Mouse (Mus musculus) heart, embryonic 11.5 days (tissue): ENCODE data around the gene Prtg. TPM values are rescaled to one million over a fixed set of nuclear protein-coding genes. Genes with fewer than 3 reads are reported as not detected.

Source experiments
- polyA plus RNA-seq: library from polyadenylated mRNA; unstranded; fragments of >200 nt; fragmentation: Nextera tagmentation; extraction: Ambion mirVana; gene quantifications from 2 replicates; pipeline ENCODE4 v1.2.1, GENCODE M21; 2014

Gene Prtg
- polyA plus RNA-seq, 1 experiment from 2014 or later: 3.2 TPM

Other genes with a start within 250 kb of the Prtg start
- 555 and 667 TPM in 2 replicates for gene Nedd4, start 144.5 kb upstream of the Prtg start, polyA plus RNA-seq
- 2.0 and 2.9 TPM in 2 replicates for gene Pygo1, start 118.8 kb downstream of the Prtg start, polyA plus RNA-seq
- gene Dyx1c1, start 151.9 kb downstream of the Prtg start, polyA plus RNA-seq: 0.50 and 1.2 TPM in 2 replicates
- not detected in 2 replicates for gene Gm44503, start 152.0 kb downstream of the Prtg start, polyA plus RNA-seq
- 13.3 and 13.5 TPM in 2 replicates for gene Ccpg1os, start 178.5 kb downstream of the Prtg start, polyA plus RNA-seq
- 17.4 and 28.7 TPM in 2 replicates for gene Ccpg1, start 178.6 kb downstream of the Prtg start, polyA plus RNA-seq
- 10.7 and 11.3 TPM in 2 replicates for gene Pigb, start 233.5 kb downstream of the Prtg start, polyA plus RNA-seq
- gene Rab27a, start 238.0 kb downstream of the Prtg start, polyA plus RNA-seq: 1.6 and 2.0 TPM in 2 replicates